Mouse (Mus musculus): ENCODE results near the gene Kif1b.
"Not testable (repeated sequence)": the region's sequence is repeated elsewhere in the genome, so short reads cannot be mapped to it uniquely, and the experiment has no call there.

Gene Kif1b

GRCm38 (mm10) chr4:149264895-149265294, 42.6 kb downstream of the Kif1b start:
- no peak for DNase-seq

GRCm38 (mm10) chr4:149263218-149263617, 44.3 kb downstream of the Kif1b start:
- DNase-seq: no peak

GRCm38 (mm10) chr4:149261466-149261865, 46.0 kb downstream of the Kif1b start:
- DNase-seq: no peak

GRCm38 (mm10) chr4:149260911-149261310, 46.6 kb downstream of the Kif1b start:
- no peak for DNase-seq

- DNase-seq: no peak
These were observed 48.0 kb downstream of the Kif1b start for GRCm38 (mm10) chr4:149259391-149260094.

- no peak for DNase-seq
These were observed 48.6 kb downstream of the Kif1b start for GRCm38 (mm10) chr4:149258926-149259325.

GRCm38 (mm10) chr4:149256511-149257300, 50.8 kb downstream of the Kif1b start:
- no peak for DNase-seq

GRCm38 (mm10) chr4:149255277-149256270, 51.9 kb downstream of the Kif1b start:
- DNase-seq: peak; percentile 18

- no peak for DNase-seq
These were observed 52.7 kb downstream of the Kif1b start for GRCm38 (mm10) chr4:149254827-149255226.

- peak; percentile 27 for DNase-seq
These were observed 58.2 kb downstream of the Kif1b start for GRCm38 (mm10) chr4:149249311-149249710.

- no peak for DNase-seq
These were observed 59.7 kb downstream of the Kif1b start for GRCm38 (mm10) chr4:149247772-149248171.

GRCm38 (mm10) chr4:149247156-149247633, 60.3 kb downstream of the Kif1b start:
- no peak for DNase-seq

- no peak for DNase-seq
These were observed 60.8 kb downstream of the Kif1b start for GRCm38 (mm10) chr4:149246578-149247155.

GRCm38 (mm10) chr4:149237011-149237410, 70.5 kb downstream of the Kif1b start:
- no peak for DNase-seq

GRCm38 (mm10) chr4:149233938-149234337, 73.6 kb downstream of the Kif1b start:
- DNase-seq: peak; percentile 21

GRCm38 (mm10) chr4:149228682-149229081, 78.8 kb downstream of the Kif1b start:
- DNase-seq: not testable (repeated sequence)

GRCm38 (mm10) chr4:149228256-149228655, 79.2 kb downstream of the Kif1b start:
- no peak for DNase-seq

GRCm38 (mm10) chr4:149226311-149226710, 81.2 kb downstream of the Kif1b start:
- no peak for DNase-seq

- DNase-seq: no peak
These were observed 84.0 kb downstream of the Kif1b start for GRCm38 (mm10) chr4:149223453-149223852.

- DNase-seq: no peak
These were observed 87.0 kb downstream of the Kif1b start for GRCm38 (mm10) chr4:149220481-149220880.

- no peak for DNase-seq
These were observed 87.4 kb downstream of the Kif1b start for GRCm38 (mm10) chr4:149220042-149220473.

GRCm38 (mm10) chr4:149219401-149220041, 88.0 kb downstream of the Kif1b start:
- no peak for DNase-seq

All from lung, postnatal 10 days (tissue).